Mouse (Mus musculus) heart, postnatal 0 days (tissue): ENCODE results near the gene Kcnd2. TPM values are rescaled to one million over a fixed set of nuclear protein-coding genes. Genes with fewer than 3 reads are reported as not detected.
A peak's percentile ranks its signal among the peaks of the same experiment; 100 is the strongest.

Source experiments
- ATAC-seq: fragments of 200-750 bp; cut with Nextera tagmentation; 2 replicates; pipeline ENCODE4 v1.8.0; 2017; ENCODE audit warnings: low read depth, moderate number of reproducible peaks, moderate library complexity; ENCODE audit not compliant: insufficient read depth
- DNase-seq: peaks from one replicate; pipeline ENCODE4 v3.0.0-alpha.2; 2016; ENCODE audit warnings: low spot score
- H3K27ac ChIP-seq: fragments of 300-500 bp; sonication (generic); 2 replicates; pipeline ENCODE4 v1.5.1; 2014; ENCODE audit warnings: low read depth, mild to moderate bottlenecking
- H3K27me3 ChIP-seq: fragments of 300-500 bp; sonication (generic); 2 replicates; pipeline ENCODE4 v1.6.1; 2014; ENCODE audit warnings: low read length, mixed read lengths; ENCODE audit not compliant: control insufficient read depth, insufficient read depth
- H3K36me3 ChIP-seq: fragments of 300-500 bp; sonication (generic); replicated peaks from 2 replicates; pipeline ENCODE4 v1.6.1; 2014; ENCODE audit warnings: low read length, mixed read lengths; ENCODE audit not compliant: control insufficient read depth, insufficient read depth
- H3K4me1 ChIP-seq: fragments of 300-500 bp; sonication (generic); 2 replicates; pipeline ENCODE4 v1.6.1; 2014; ENCODE audit warnings: antibody characterized with exemption; ENCODE audit not compliant: control insufficient read depth, insufficient read depth
- H3K4me2 ChIP-seq: fragments of 300-500 bp; sonication (generic); 2 replicates; pipeline ENCODE4 v1.6.1; 2014; ENCODE audit warnings: low read depth, mild to moderate bottlenecking, low read length, moderate library complexity
- H3K4me3 ChIP-seq: fragments of 300-500 bp; sonication (generic); 2 replicates; pipeline ENCODE4 v1.5.1; 2014; ENCODE audit warnings: low read depth, low read length
- H3K9ac ChIP-seq: fragments of 300-500 bp; sonication (generic); replicated peaks from 2 replicates; pipeline ENCODE4 v1.6.1; 2014; ENCODE audit warnings: low read depth, low read length, mixed read lengths
- H3K9me3 ChIP-seq: fragments of 300-500 bp; sonication (generic); replicated peaks from 2 replicates; pipeline ENCODE4 v1.6.1; 2016; ENCODE audit warnings: low read length; ENCODE audit not compliant: control insufficient read depth
- CTCF ChIP-seq: IDR thresholded peaks from 2 replicates; pipeline ENCODE4 v1.5.1; 2016; ENCODE audit warnings: antibody characterized with exemption, control low read depth, low read depth
- EP300 ChIP-seq: IDR thresholded peaks from 2 replicates; pipeline ENCODE4 v1.6.1; 2016; ENCODE audit warnings: antibody characterized with exemption, low read depth
- WGBS: fragments of 180-500 bp; shearing (Covaris S2); extraction: QIAGEN DNeasy Blood & Tissue Kit; methylation state at CpG from one replicate; pipeline ENCODE4 v1.1.7; 2014; 5-methylcytosine and 5-hydroxymethylcytosine counted together
- polyA plus RNA-seq: library from polyadenylated mRNA; unstranded; fragments of >200 nt; fragmentation: Nextera tagmentation; extraction: Ambion mirVana; gene quantifications from 2 replicates; pipeline ENCODE4 v1.2.1, GENCODE M21; 2015
- total RNA-seq: library from RNA; depleted of rRNA; stranded (reverse); fragments of >200 nt; gene quantifications from 2 replicates; pipeline ENCODE4 v1.2.3, GENCODE M21; 2014; ENCODE audit warnings: low replicate concordance

Kcnd2 gene
- total and polyA plus RNA-seq, 2 experiments from 2014 or later: 1.6 to 2.4 TPM

GRCm38 (mm10) chr6:21510621-21511239, 295.4 kb downstream of the Kcnd2 start:
- no peaks in the 10 kb centered on the region for H3K4me1 ChIP-seq
- ATAC-seq: no peak
- WGBS: 73% methylated on average over 3 of the region's 3 CpGs
- no peak for DNase-seq
- no peak overlapping the region for H3K4me3 ChIP-seq
- H3K27me3 ChIP-seq: no peaks in the 10 kb centered on the region
- H3K9ac ChIP-seq: no peak overlapping the region
- TF ChIP-seq CTCF (no peak), EP300 (no peak)
- H3K4me2 ChIP-seq: no peak overlapping the region
- H3K27ac ChIP-seq: no peak overlapping the region
- H3K36me3 ChIP-seq: no peaks in the 10 kb centered on the region
- H3K9me3 ChIP-seq: no peaks in the 10 kb centered on the region

GRCm38 (mm10) chr6:21520351-21520750, 305.0 kb downstream of the Kcnd2 start:
- H3K4me3 ChIP-seq: no peak overlapping the region
- no peaks in the 10 kb centered on the region for H3K4me1 ChIP-seq
- no peaks in the 10 kb centered on the region for H3K9me3 ChIP-seq
- ATAC-seq: no peak
- H3K9ac ChIP-seq: no peak overlapping the region
- H3K27me3 ChIP-seq: no peaks in the 10 kb centered on the region
- no peak for TF ChIP-seq EP300
- TF ChIP-seq CTCF: no peak
- H3K27ac ChIP-seq: no peak overlapping the region
- H3K36me3 ChIP-seq: no peaks in the 10 kb centered on the region
- peak; percentile 63 for DNase-seq
- no peak overlapping the region for H3K4me2 ChIP-seq
- WGBS: 12% methylated on average over 1 of the region's 1 CpGs

GRCm38 (mm10) chr6:21527489-21528074, 312.3 kb downstream of the Kcnd2 start:
- DNase-seq (no peak), ATAC-seq (no peak)
- Histone ChIP-seq H3K4me1 (no peaks in the 10 kb centered on the region), H3K9ac (no peak overlapping the region), H3K36me3 (no peaks in the 10 kb centered on the region), H3K9me3 (no peaks in the 10 kb centered on the region), H3K4me3 (no peak overlapping the region), H3K27ac (no peak overlapping the region), H3K4me2 (no peak overlapping the region), H3K27me3 (no peaks in the 10 kb centered on the region)
- TF ChIP-seq CTCF: no peak
- no peak for TF ChIP-seq EP300
- 88% methylated on average over 1 of the region's 1 CpGs for WGBS

GRCm38 (mm10) chr6:21534009-21534408, 318.7 kb downstream of the Kcnd2 start:
- Histone ChIP-seq H3K9me3 (no peaks in the 10 kb centered on the region), H3K4me3 (no peak overlapping the region), H3K4me2 (no peak overlapping the region), H3K9ac (no peak overlapping the region), H3K27me3 (no peaks in the 10 kb centered on the region), H3K36me3 (no peaks in the 10 kb centered on the region), H3K4me1 (no peaks in the 10 kb centered on the region), H3K27ac (no peak overlapping the region)
- DNase-seq: no peak
- TF ChIP-seq CTCF (no peak), EP300 (no peak)
- 64% methylated on average over 2 of the region's 2 CpGs for WGBS
- ATAC-seq: no peak

- no peaks in the 10 kb centered on the region for H3K27me3 ChIP-seq
- no peak for DNase-seq
- WGBS: 14% methylated on average over 1 of the region's 1 CpGs
Measured at GRCm38 (mm10) chr6:21534820-21535219, 319.5 kb downstream of the Kcnd2 start.

GRCm38 (mm10) chr6:21551501-21551900, 336.2 kb downstream of the Kcnd2 start:
- Histone ChIP-seq H3K4me1 (no peaks in the 10 kb centered on the region), H3K27ac (no peak overlapping the region), H3K4me3 (no peak overlapping the region), H3K9ac (no peak overlapping the region), H3K27me3 (no peaks in the 10 kb centered on the region), H3K9me3 (no peaks in the 10 kb centered on the region), H3K4me2 (no peak overlapping the region), H3K36me3 (no peaks in the 10 kb centered on the region)
- TF ChIP-seq CTCF (no peak), EP300 (no peak)
- ATAC-seq (no peak), DNase-seq (no peak)
- WGBS: 58% methylated on average over 9 of the region's 9 CpGs

More at GRCm38 (mm10) chr6:21534820-21535219, 319.5 kb downstream of the Kcnd2 start:
- Histone ChIP-seq H3K9ac (no peak overlapping the region), H3K36me3 (no peaks in the 10 kb centered on the region), H3K9me3 (no peaks in the 10 kb centered on the region), H3K27ac (no peak overlapping the region), H3K4me2 (no peak overlapping the region), H3K4me3 (no peak overlapping the region), H3K4me1 (no peaks in the 10 kb centered on the region)
- no peak for ATAC-seq
- TF ChIP-seq CTCF (peak; percentile 75), EP300 (no peak)
